Mouse (Mus musculus) bone marrow, adult 2 months (tissue): ENCODE data around the gene Epb41l2. TPM values are rescaled to one million over a fixed set of nuclear protein-coding genes. Genes with fewer than 3 reads are reported as not detected.

Source experiments
- H3K27ac ChIP-seq: fragments of 200-500 bp; 2 replicates; pipeline ENCODE4 v1.5.1; 2012; ENCODE audit warnings: low read depth, mild to moderate bottlenecking, control low read depth, inconsistent platforms, low read length; ENCODE audit not compliant: control insufficient read depth, poor library complexity, insufficient read depth
- H3K4me1 ChIP-seq: fragments of 200-500 bp; 2 replicates; pipeline ENCODE4 v1.6.1; 2011; ENCODE audit warnings: low read length; ENCODE audit not compliant: control insufficient read depth, insufficient read depth
- H3K4me3 ChIP-seq: fragments of 200-500 bp; replicated peaks from 2 replicates; pipeline ENCODE3; 2011; ENCODE audit warnings: mild to moderate bottlenecking, low read depth, low read length, control low read depth; ENCODE audit not compliant: control insufficient read depth
- CTCF ChIP-seq: fragments of 200-500 bp; IDR thresholded peaks from 2 replicates; pipeline ENCODE4 v1.5.1; 2011; ENCODE audit warnings: low read length, control low read depth; ENCODE audit not compliant: control insufficient read depth, insufficient read depth
- POLR2A ChIP-seq: fragments of 200-500 bp; IDR thresholded peaks from 2 replicates; pipeline ENCODE4 v1.6.1; 2011; ENCODE audit warnings: low read depth, mild to moderate bottlenecking, control low read depth, low read length, borderline replicate concordance; ENCODE audit not compliant: control insufficient read depth
- WGBS: fragments of 180-500 bp; shearing (Covaris S2); methylation state at CpG from one replicate; pipeline ENCODE4 v1.1.7; 2018; 5-methylcytosine and 5-hydroxymethylcytosine counted together
- polyA plus RNA-seq: library from polyadenylated mRNA; stranded (reverse); fragments of >200 nt; gene quantifications from 2 replicates; pipeline ENCODE4 v1.2.4, GENCODE M21; 2011; ENCODE audit warnings: low replicate concordance; ENCODE audit not compliant: missing spikeins, insufficient read depth, insufficient read length

The Epb41l2 gene
- polyA plus RNA-seq, 1 experiment, result 34.9 TPM

DNA sequence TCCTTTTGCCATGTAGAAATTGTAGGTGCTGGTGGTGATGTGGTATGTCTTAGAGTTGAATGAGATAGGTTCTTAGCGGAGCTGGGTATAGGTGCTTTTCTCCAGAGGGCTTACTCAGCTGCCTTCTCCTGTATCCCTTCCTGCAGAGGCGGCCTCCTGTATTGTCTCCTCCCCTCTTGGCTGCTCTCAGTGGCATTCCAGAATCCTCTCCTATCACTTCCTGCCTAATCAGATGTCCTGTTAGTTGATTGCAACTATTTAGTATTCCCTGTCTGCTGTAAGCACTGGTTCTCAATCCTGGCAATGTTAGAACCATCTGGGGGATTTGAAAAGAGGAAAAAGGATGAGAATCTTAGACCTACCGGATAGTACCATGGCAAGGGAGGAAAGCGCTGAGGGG, 27.3 kb downstream of the Epb41l2 start:
- WGBS, result 92% methylated on average over 4 of the region's 4 CpGs
- Histone ChIP-seq H3K4me1 (no peaks in the 10 kb centered on the region), H3K27ac (no peak overlapping the region), H3K4me3 (no peak overlapping the region)
- no peak for TF ChIP-seq POLR2A

GRCm38 (mm10) chr10:25387268-25387667, 27.7 kb downstream of the Epb41l2 start:
- H3K4me1 ChIP-seq, result no peaks in the 10 kb centered on the region
- no peak for TF ChIP-seq POLR2A
- no peak for TF ChIP-seq CTCF
- no peak overlapping the region for H3K27ac ChIP-seq
- WGBS, result 76% methylated on average over 4 of the region's 4 CpGs
- H3K4me3 ChIP-seq, result no peak overlapping the region

GRCm38 (mm10) chr10:25392786-25393185, 33.2 kb downstream of the Epb41l2 start:
- H3K27ac ChIP-seq, result no peak overlapping the region
- WGBS, result 79% methylated on average over 7 of the region's 7 CpGs
- TF ChIP-seq POLR2A (no peak), CTCF (no peak)
- H3K4me3 ChIP-seq, result no peak overlapping the region
- no peaks in the 10 kb centered on the region; the same call in 1 of the 2 replicates for H3K4me1 ChIP-seq

DNA sequence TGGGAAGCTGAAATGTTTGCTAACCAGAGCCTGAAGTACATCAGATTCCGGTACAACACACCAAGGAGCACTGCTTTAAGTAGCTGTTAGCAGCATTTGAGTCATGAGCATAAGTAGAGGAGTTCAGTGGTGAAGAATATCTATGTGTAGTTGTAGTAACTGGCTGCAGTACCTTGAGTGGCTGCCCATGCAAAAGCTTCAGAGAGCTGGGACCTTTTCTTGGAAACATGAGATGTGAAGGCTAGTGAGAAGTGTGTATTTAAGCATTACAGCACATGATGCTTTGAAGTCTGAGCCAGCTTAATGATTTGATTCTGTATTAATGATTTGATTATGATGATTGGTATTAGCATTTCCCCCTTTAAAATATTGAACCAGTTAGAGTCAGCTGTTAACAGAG, 34.1 kb downstream of the Epb41l2 start:
- TF ChIP-seq CTCF (no peak), POLR2A (no peak)
- WGBS, result 70% methylated on average over 1 of the region's 1 CpGs

DNA sequence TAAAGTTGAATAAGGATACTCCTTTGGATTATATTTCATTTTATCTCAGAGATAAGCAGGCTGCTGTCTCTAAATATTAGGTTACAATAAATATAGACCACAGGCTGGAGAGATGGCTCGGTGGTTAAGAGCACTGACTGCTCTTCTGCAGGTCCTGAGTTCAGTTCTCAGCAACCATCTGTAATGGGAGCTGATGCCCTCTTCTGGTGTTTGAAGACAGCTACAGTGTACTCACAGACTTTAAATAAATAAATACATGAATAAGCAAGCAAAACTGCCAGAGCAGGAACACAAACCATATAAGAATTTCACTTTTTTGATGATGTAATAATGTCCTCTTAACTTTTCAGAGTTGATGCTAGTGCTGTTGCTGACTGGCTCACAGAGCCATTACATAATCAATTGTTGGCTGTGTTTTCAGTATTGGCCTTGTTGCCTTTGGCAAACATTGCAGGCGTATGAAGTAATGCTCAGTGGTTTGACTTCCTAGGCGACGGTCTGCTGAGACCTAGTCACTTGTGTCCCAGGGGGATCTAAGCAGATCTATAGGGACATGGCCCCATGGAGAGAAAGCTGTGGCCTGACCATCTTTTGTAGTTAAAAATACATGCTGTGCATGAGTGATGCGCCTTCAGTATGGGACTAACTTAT, 35.8 kb downstream of the Epb41l2 start:
- 46% methylated on average over 5 of the region's 5 CpGs for WGBS
- no peak overlapping the region for H3K27ac ChIP-seq
- TF ChIP-seq CTCF (no peak), POLR2A (no peak)

More for the DNA sequence above, 34.1 kb downstream of the Epb41l2 start:
- Histone ChIP-seq H3K4me3 (no peak overlapping the region), H3K4me1 (no peaks in the 10 kb centered on the region; the same call in 1 of the 2 replicates), H3K27ac (no peak overlapping the region)

GRCm38 (mm10) chr10:25396859-25397258, 37.3 kb downstream of the Epb41l2 start:
- Histone ChIP-seq H3K4me1 (no peaks in the 10 kb centered on the region; the same call in none of the 2 replicates), H3K27ac (no peak overlapping the region), H3K4me3 (no peak overlapping the region)
- 62% methylated on average over 3 of the region's 3 CpGs for WGBS
- TF ChIP-seq CTCF (no peak), POLR2A (no peak)

More for the DNA sequence above, 35.8 kb downstream of the Epb41l2 start:
- H3K4me1 ChIP-seq, result no peaks in the 10 kb centered on the region; the same call in none of the 2 replicates
- H3K4me3 ChIP-seq, result no peak overlapping the region

- no peak for TF ChIP-seq CTCF
- no peak for TF ChIP-seq POLR2A
- Histone ChIP-seq H3K4me1 (no peaks in the 10 kb centered on the region; the same call in none of the 2 replicates), H3K4me3 (no peak overlapping the region), H3K27ac (no peak overlapping the region)
- 82% methylated on average over 14 of the region's 14 CpGs for WGBS
Observed at GRCm38 (mm10) chr10:25397767-25398690, 38.4 kb downstream of the Epb41l2 start.

- Histone ChIP-seq H3K27ac (no peak overlapping the region), H3K4me1 (peaks cover 2% of the 10 kb centered on the region), H3K4me3 (no peak overlapping the region)
- 88% methylated on average over 4 of the region's 4 CpGs for whole genome bisulfite sequencing
- no peak for TF ChIP-seq POLR2A
- no peak for TF ChIP-seq CTCF
Observed at GRCm38 (mm10) chr10:25399016-25399415, 39.4 kb downstream of the Epb41l2 start.
